Mouse (Mus musculus) limb, embryonic 14.5 days (tissue): ENCODE data around the gene Ddx39. TPM values are rescaled to one million over a fixed set of nuclear protein-coding genes. Genes with fewer than 3 reads are reported as not detected.

ENCODE experiments used
- ATAC-seq: fragments of 200-750 bp; cut with Nextera tagmentation; 2 replicates; pipeline ENCODE4 v1.8.0; 2017; ENCODE audit warnings: low read depth, moderate number of reproducible peaks, moderate TSS enrichment; ENCODE audit not compliant: low FRiP score
- DNase-seq: peaks from one replicate; pipeline ENCODE4 v3.0.0-alpha.2; 2015; ENCODE audit warnings: low spot score
- H3K27ac ChIP-seq: fragments of 300-500 bp; sonication (generic); replicated peaks from 2 replicates; pipeline ENCODE4 v1.5.1; 2014; ENCODE audit warnings: low read depth, mild to moderate bottlenecking, low read length, moderate library complexity, mixed read lengths
- H3K27me3 ChIP-seq: fragments of 300-500 bp; sonication (generic); 2 replicates; pipeline ENCODE4 v1.6.1; 2014; ENCODE audit warnings: low read length, mixed read lengths; ENCODE audit not compliant: control insufficient read depth, insufficient read depth
- H3K36me3 ChIP-seq: fragments of 300-500 bp; sonication (generic); 2 replicates; pipeline ENCODE4 v1.6.1; 2014; ENCODE audit warnings: mild to moderate bottlenecking, low read length, moderate library complexity, mixed read lengths; ENCODE audit not compliant: control insufficient read depth, insufficient read depth
- H3K4me1 ChIP-seq: fragments of 300-500 bp; sonication (generic); 2 replicates; pipeline ENCODE4 v1.6.1; 2014; ENCODE audit warnings: antibody characterized with exemption, low read length, mixed read lengths; ENCODE audit not compliant: control insufficient read depth, insufficient read depth
- H3K4me2 ChIP-seq: fragments of 300-500 bp; sonication (generic); replicated peaks from 2 replicates; pipeline ENCODE4 v1.6.1; 2014; ENCODE audit warnings: low read depth, mild to moderate bottlenecking, low read length, moderate library complexity; ENCODE audit not compliant: severe bottlenecking
- H3K4me3 ChIP-seq: fragments of 300-500 bp; sonication (generic); replicated peaks from 2 replicates; pipeline ENCODE4 v1.5.1; 2014; ENCODE audit warnings: low read length
- H3K9ac ChIP-seq: fragments of 300-500 bp; sonication (generic); 2 replicates; pipeline ENCODE4 v1.6.1; 2014; ENCODE audit warnings: mild to moderate bottlenecking, low read depth, low read length, moderate library complexity; ENCODE audit not compliant: severe bottlenecking
- H3K9me3 ChIP-seq: fragments of 300-500 bp; sonication (generic); 2 replicates; pipeline ENCODE4 v1.6.1; 2016; ENCODE audit warnings: low read length; ENCODE audit not compliant: control insufficient read depth
- POLR2A ChIP-seq: fragments of 200-500 bp; IDR thresholded peaks from 2 replicates; pipeline ENCODE4 v1.8.0; 2012; ENCODE audit warnings: inconsistent platforms, mild to moderate bottlenecking, moderate library complexity, borderline replicate concordance; ENCODE audit not compliant: insufficient read depth, insufficient read length; ENCODE audit errors: extremely low read depth
- WGBS: fragments of 180-500 bp; shearing (Covaris S2); extraction: QIAGEN DNeasy Blood & Tissue Kit; methylation state at CpG from one replicate; pipeline ENCODE4 v1.1.7; 2014; 5-methylcytosine and 5-hydroxymethylcytosine counted together
- polyA plus RNA-seq, 2 experiments: library from polyadenylated mRNA; depleted of rRNA in 1 of 2; stranded (reverse) in 1 of 2; unstranded in 1 of 2; fragments of >200 nt; fragmentation: Nextera tagmentation in 1 of 2; extraction: Ambion mirVana in 1 of 2; gene quantifications; 2 replicates each; pipeline versions ENCODE4 v1.2.1 to v1.2.3; 2012 to 2014

Ddx39 gene
- polyA plus RNA-seq, 2 experiments, result 81.1 to 111 TPM

DNA sequence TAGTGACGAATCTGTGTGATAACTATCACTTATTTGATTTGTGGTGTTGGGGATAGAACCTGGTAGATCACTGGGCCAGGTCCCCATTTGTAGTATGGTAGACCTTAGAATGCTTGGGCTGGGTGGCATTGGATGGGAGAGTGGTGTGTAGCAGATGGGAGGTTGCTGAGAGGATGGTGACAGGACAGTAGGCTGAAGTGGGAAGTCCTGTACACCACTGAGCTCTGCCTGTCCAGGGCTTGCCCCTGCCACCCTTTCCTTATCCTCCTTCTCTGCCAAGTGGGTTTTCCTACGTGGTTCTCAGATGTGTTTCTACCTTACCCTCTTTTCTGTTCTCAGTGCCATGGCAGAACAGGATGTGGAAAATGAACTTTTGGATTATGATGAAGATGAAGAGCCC, 4.1 kb downstream of the Ddx39 start:
- 86% methylated on average over 2 of the region's 2 CpGs for WGBS
- Histone ChIP-seq H3K4me2 (no peak overlapping the region), H3K36me3 (peaks cover 49% of the 10 kb centered on the region)

GRCm38 (mm10) chr8:83719693-83720092, 4.7 kb downstream of the Ddx39 start:
- WGBS, result 90% methylated on average over 2 of the region's 2 CpGs

More for the DNA sequence above, 4.1 kb downstream of the Ddx39 start:
- H3K4me3 ChIP-seq, result no peak overlapping the region
- no peaks in the 10 kb centered on the region for H3K27me3 ChIP-seq
- H3K9me3 ChIP-seq, result no peaks in the 10 kb centered on the region
- DNase-seq (no peak), ATAC-seq (no peak)
- TF ChIP-seq POLR2A, result no peak
- H3K4me1 ChIP-seq, result peaks cover 14% of the 10 kb centered on the region
- no peak overlapping the region for H3K27ac ChIP-seq
- H3K9ac ChIP-seq, result no peak overlapping the region

GRCm38 (mm10) chr8:83721405-83722025, 6.5 kb downstream of the Ddx39 start:
- ATAC-seq (no peak), DNase-seq (no peak)
- Histone ChIP-seq H3K36me3 (peaks cover 72% of the 10 kb centered on the region), H3K27ac (no peak overlapping the region), H3K4me2 (no peak overlapping the region), H3K9ac (no peak overlapping the region), H3K4me3 (no peak overlapping the region), H3K9me3 (no peaks in the 10 kb centered on the region), H3K4me1 (peaks cover 7% of the 10 kb centered on the region), H3K27me3 (no peaks in the 10 kb centered on the region)
- 91% methylated on average over 25 of the region's 25 CpGs for WGBS
- no peak for TF ChIP-seq POLR2A

More at GRCm38 (mm10) chr8:83719693-83720092, 4.7 kb downstream of the Ddx39 start:
- no peak overlapping the region for H3K4me3 ChIP-seq
- peaks cover 56% of the 10 kb centered on the region for H3K36me3 ChIP-seq
- H3K27ac ChIP-seq, result no peak overlapping the region
- no peak overlapping the region for H3K4me2 ChIP-seq
- no peak for TF ChIP-seq POLR2A
- H3K27me3 ChIP-seq, result no peaks in the 10 kb centered on the region
- no peak overlapping the region for H3K9ac ChIP-seq
- no peaks in the 10 kb centered on the region for H3K9me3 ChIP-seq
- H3K4me1 ChIP-seq, result peaks cover 14% of the 10 kb centered on the region
- DNase-seq (no peak), ATAC-seq (no peak)

GRCm38 (mm10) chr8:83722631-83723030, 7.7 kb downstream of the Ddx39 start:
- WGBS, result 90% methylated on average over 12 of the region's 12 CpGs
- no peak overlapping the region for H3K9ac ChIP-seq
- no peaks in the 10 kb centered on the region for H3K27me3 ChIP-seq
- H3K36me3 ChIP-seq, result peaks cover 72% of the 10 kb centered on the region
- DNase-seq, result no peak
- no peak overlapping the region for H3K27ac ChIP-seq
- no peak for TF ChIP-seq POLR2A
- ATAC-seq, result no peak
- H3K4me2 ChIP-seq, result no peak overlapping the region
- no peaks in the 10 kb centered on the region for H3K9me3 ChIP-seq
- no peaks in the 10 kb centered on the region for H3K4me1 ChIP-seq
- no peak overlapping the region for H3K4me3 ChIP-seq

- Histone ChIP-seq H3K27ac (no peak overlapping the region), H3K27me3 (no peaks in the 10 kb centered on the region), H3K4me2 (no peak overlapping the region), H3K9me3 (no peaks in the 10 kb centered on the region), H3K36me3 (peaks cover 78% of the 10 kb centered on the region), H3K4me3 (no peak overlapping the region), H3K9ac (no peak overlapping the region), H3K4me1 (no peaks in the 10 kb centered on the region)
- TF ChIP-seq POLR2A, result no peak
- no peak for ATAC-seq
- DNase-seq, result no peak
- 84% methylated on average over 11 of the region's 11 CpGs for WGBS
Measured at GRCm38 (mm10) chr8:83723447-83724083, 8.6 kb downstream of the Ddx39 start.
